Mouse (Mus musculus) natural killer cell, adult 2 months (primary cell): ENCODE results near the gene Porcn.

Experiments
- DNase-seq, 2 experiments: peaks; one replicate each; pipeline ENCODE4 v3.0.0; 2022; ENCODE audit warnings: low spot score in 2 of 2

Porcn gene

GRCm38 (mm10) chrX:8206015-8206693 is at the start of gene Porcn:
Porcn (minus strand) TSS chrX:8206525.
- no peak for DNase-seq

DNA sequence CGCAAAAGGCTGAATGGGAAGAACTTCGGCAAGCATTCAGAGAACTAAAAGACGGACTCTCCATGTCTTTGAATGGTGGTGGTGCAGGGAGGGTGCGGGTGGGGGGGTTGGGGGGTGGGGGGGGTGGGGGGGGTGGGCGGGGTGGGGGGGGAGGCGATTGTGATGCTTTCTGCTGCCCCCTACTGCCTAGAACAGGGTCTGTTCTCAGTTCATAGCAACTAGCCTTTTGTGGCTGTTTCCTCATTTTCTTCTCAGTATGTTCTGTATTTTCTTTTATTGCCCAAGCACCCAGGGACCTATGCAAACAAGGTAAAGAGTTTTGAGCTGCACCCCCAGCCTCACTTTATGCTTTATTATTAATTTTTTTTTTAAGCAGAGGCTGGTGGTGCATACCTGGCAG is 49.5 kb upstream of the Porcn start:
- DNase-seq: no peak

DNA sequence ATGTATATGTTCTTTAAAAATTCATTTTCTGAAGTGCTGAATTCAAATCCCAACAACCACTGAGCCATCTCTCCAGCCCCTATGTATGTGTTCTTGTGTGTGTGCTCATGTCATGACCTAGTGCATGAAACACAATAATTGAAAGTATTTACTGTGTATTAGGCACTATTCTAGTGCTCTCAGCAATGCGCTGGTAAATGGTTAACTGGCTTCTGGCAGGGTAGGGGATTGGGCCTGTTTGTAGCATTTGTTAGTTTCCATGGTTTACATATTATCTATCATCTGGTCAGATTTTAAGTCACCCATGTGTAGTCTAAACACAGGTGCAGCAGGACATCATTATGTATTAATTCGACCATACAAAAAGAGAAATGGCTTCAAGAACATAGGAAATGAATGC is 47.4 kb upstream of the Porcn start:
- no peak for DNase-seq

DNA sequence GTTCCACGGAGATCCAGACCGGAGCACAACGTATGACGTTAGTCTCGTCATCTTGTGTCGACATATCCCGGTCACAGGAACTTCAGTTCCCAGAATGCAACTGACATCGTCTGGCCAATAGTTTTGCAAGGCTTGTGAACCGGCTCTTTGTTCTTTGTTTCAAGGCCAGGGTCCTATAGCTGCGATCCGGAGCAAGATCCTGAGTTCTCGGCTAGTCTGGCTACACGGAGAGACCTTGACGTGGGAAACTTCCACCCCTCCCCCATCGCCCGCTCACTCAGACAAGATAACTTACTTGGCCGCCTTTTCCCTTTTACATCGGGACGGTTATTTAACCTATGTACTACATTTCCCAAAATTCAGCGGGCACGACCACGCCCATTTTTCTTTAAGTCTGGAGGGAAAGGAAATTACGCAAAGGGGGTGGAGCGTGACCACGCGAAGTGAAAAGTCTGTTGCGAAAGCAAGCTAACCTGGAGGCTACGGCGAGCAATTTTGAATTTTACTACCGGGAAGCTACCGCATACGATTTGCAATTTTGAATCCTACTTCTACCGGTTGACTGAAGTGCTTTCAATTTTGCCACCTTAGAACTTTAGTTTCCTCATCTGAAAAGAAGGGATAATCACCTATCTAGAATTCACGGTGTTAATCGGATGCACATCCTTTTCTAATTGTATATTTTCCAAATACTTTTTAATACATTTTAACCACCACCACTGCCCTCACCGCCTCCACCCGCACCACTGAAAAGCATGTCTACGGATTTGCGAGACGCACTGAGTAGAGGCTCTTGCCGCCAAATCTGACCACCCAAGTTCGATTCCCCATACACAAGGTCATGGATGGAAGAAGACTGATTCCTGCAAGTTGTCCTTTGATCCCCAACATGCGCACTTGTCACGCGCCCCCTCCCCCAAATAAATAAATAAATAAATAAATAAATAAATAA is 46.3 kb upstream of the Porcn start, which contains the start of gene Ftsj1:
Gene Ftsj1 (minus strand): TSS at position 73 of the 952 bp plus-strand sequence.
- DNase-seq: peak; percentile 79 to 80

DNA sequence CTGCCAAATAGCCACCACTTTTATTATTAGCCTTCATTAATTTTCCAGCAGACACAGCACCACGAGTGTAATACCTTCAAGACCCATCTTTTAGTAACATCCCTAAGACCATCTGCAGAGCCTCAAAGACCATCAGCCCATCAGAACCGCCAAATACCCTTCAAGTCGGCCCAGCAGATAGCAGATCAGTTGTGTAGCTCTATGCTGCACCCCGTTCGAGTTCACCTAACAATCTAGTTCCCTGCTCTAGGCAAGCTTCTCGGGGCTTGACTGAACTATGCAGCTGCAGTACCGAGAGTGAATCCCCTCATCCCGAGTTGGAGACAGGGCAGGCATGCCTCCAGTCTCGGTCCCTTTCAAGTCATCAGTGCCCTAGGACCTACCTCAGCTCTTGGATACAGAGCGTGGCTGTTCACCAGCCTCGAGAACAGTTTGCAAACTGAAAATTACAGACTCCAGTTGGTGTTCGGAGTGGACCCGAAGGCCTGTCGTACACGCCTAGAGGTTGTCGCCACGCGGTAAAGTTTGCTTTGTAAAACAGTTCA is 45.5 kb upstream of the Porcn start:
- no peak for DNase-seq

GRCm38 (mm10) chrX:8248542-8249120 is 42.3 kb upstream of the Porcn start:
- DNase-seq: no peak

- DNase-seq: no peak
Measured at GRCm38 (mm10) chrX:8247680-8248079, 41.4 kb upstream of the Porcn start.

DNA sequence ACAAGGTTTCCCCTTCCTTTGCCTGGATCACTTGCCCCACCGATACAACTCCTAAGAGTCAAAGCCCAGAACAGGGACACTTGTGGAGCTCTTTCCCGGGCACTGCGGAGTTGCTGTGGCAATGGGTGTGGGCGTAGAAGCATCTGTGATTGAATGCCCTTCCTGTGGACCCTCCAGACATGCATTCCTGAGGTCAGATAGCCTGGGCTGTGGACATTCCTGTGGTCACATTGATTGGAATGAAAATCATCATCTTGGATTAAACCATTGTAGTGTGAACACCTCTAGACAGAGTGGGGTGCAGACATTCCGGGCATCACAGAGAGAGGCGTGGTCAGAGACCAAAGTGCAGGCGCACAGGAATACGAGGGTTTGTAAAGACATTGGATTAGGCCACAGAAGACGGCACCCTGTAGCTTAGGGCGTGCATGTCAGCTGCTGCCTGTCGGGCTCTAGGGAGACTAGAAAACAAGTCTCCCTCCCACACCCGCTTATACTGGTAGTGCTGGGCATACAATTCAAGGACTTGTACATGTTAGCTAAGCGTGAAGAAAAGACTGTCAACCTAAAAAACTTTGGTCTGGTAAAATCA is 32.6 kb upstream of the Porcn start:
- no peak for DNase-seq

DNA sequence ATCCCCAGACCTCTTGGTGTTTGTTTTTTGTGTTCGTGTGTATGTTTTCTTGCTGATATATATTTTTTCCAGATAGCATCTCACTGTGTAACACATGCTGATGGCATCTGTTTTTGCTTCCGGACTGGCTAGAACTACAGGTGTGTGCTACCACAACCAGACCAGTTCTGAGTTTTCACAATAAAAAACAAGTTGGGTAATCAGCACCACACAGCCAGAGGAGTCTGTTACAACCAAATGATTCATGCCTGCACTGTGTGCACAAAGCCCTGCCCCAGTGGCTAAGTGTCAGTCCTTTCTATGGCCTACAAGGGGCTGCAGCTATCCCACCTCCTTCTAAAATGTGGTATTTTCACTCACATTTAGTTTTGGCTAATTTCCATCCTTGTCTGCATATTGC is 30.4 kb upstream of the Porcn start:
- DNase-seq: no peak

DNA sequence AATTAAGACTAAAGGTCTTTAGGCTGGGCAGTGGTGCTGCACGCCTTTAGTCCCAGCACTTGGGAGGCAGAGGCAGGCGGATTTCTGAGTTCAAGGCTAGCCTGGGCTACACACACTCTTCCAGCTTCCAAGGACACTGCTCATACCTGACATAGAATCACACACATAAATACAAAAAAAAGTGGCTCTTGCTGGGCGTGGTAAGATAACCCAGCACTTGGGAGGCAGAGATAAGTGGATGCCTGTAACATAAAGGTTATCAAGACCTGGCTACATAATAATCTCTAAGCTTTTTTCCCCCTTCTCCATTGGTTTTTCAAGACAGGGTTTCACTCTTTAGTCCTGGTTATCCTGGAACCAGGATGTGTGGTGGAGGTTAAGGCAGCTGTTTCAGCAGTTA is 27.3 kb upstream of the Porcn start:
- no peak for DNase-seq

GRCm38 (mm10) chrX:8230272-8230671 is 23.9 kb upstream of the Porcn start:
- DNase-seq: no peak

- no peak for DNase-seq
Measured at GRCm38 (mm10) chrX:8223473-8223872, 17.1 kb upstream of the Porcn start.

- DNase-seq: no peak
Measured at GRCm38 (mm10) chrX:8222678-8223421, 16.5 kb upstream of the Porcn start.

DNA sequence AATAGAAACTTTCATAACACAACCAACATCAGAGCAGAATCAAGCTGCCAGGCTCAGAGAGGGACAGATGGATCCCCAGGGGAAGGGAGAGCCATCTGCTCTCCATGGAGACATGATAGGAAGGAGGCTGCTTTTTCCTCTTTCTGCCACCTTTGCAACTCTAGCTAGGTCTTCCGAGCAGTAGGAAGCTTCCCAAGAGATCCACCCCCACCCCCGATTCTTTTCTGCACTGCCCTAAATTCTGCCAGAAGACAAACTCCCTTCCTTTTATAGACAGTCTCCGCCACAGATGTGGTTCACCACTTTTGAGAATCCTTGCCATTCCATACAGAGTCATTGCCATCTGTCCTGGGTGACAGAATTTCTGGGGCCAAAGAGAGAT is 16.0 kb upstream of the Porcn start:
- DNase-seq: no peak

- no peak for DNase-seq
Measured at GRCm38 (mm10) chrX:8219651-8220050, 13.3 kb upstream of the Porcn start.

GRCm38 (mm10) chrX:8218114-8218513 is 11.8 kb upstream of the Porcn start:
- DNase-seq: no peak

DNA sequence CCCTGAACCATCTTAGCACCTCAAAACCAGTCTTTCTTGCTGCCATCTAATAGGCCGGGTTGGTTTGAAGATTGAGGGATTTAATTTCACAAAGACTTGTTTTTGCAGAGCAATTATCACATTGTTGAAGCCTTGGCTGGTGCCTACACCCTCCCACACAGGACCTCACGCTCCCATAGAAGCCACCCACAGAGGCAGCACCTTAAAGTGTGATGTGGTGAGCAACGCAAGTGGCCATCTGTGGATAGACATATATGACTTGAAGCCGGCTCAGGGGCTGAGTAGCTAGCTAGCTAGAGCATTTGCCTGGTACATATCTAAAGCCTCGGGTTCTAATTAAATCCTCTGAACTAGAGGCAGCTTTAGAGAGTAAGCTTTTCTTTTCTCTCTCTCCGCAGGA is 11.1 kb upstream of the Porcn start:
- no peak for DNase-seq

DNA sequence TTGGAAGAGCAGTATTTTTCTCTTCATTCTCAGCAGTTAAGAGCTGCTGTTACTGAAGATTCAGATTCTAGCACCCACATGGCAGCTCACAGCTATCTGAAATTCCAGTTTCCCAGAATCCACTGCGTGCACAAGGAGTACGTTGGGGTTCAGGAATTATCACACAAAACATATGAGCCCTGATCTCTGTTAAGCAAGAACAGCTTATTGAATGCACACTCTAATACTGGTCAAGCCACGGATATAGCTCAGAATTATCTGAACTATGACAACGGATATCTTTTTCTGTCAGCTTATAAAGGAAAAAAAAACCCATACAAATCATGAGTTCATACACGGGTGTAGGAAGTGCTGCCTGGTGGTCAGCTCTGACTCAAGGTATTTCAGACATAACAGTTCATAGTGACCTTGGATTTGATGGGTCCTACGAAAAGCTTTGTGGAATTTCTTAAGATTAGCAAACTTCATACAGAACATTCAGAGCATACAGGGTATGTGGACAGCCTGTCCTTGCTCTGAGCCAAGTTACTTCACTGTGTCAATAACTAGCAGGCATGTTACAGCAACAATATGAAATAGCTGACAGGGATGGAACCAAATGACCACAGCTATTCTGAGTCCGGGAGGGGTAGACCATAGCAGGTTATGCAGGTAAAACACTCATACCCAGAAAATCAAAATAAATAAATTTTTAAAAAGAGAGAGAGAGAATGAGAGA is 5.3 kb upstream of the Porcn start:
- no peak for DNase-seq

- no peak for DNase-seq
Measured at GRCm38 (mm10) chrX:8209720-8210119, 3.4 kb upstream of the Porcn start.

DNA sequence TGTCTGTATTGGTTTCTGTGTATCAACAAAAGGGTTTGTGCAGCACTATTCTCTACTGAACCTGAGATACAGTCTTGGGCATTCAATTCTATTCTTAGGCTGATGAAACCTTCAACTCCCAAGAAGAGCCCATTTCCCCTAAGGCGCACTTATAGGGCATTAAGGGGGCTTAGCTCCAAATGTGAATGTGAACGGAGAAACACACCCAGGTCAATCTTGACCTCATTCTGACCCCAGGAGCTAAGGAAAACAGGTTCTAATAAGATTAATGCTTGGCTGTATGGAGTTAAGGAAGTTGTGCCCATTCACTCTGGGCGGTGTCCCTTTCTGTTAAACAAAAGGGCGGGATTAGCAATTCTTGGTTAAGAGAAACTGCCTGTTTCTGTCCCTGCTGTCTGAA is 899 bp upstream of the Porcn start:
- DNase-seq: no peak
